Mouse (Mus musculus) C2C12 (cell line): ENCODE measurements around the gene Hipk3.

Experiments used
- CEBPB ChIP-seq: IDR thresholded peaks from one replicate; pipeline ENCODE4 v1.6.1; 2011; ENCODE audit warnings: low read depth, mild to moderate bottlenecking, control low read depth, moderate library complexity
- CTCF ChIP-seq: IDR thresholded peaks from one replicate; pipeline ENCODE4 v1.5.1; 2011; ENCODE audit not compliant: control insufficient read depth, insufficient read depth, insufficient read length
- FOSL1 ChIP-seq: IDR thresholded peaks from one replicate; pipeline ENCODE4 v1.8.0; 2011; ENCODE audit warnings: mild to moderate bottlenecking, low read length; ENCODE audit not compliant: poor library complexity, insufficient read depth, severe bottlenecking
- MAX ChIP-seq: IDR thresholded peaks from one replicate; pipeline ENCODE4 v1.6.1; 2011; ENCODE audit warnings: mild to moderate bottlenecking, control low read depth
- MYOD1 ChIP-seq: IDR thresholded peaks from one replicate; pipeline ENCODE4 v1.6.1; 2011; ENCODE audit warnings: low read depth; ENCODE audit not compliant: control insufficient read depth, insufficient read length
- USF1 ChIP-seq: IDR thresholded peaks from one replicate; pipeline ENCODE4 v1.6.1; 2011; ENCODE audit warnings: low read depth, mild to moderate bottlenecking, control low read depth, moderate library complexity

- no peak for TF ChIP-seq USF1
- no peak for TF ChIP-seq MYOD1
- no peak for TF ChIP-seq CTCF
- no peak for TF ChIP-seq MAX
- no peak for TF ChIP-seq FOSL1
- TF ChIP-seq CEBPB, result no peak
These were observed 48.2 kb downstream of the Hipk3 start for GRCm38 (mm10) chr2:104446016-104446415.
